Mouse (Mus musculus) C2C12 (cell line): ENCODE measurements around the gene Kcne2. TPM values are rescaled to one million over a fixed set of nuclear protein-coding genes. Genes with fewer than 3 reads are reported as not detected.

Source experiments
- H3K27me3 ChIP-seq: one replicate; pipeline ENCODE4 v1.6.1; 2011; ENCODE audit not compliant: control insufficient read depth, insufficient read depth, insufficient read length
- H3K36me3 ChIP-seq: one replicate; pipeline ENCODE4 v1.6.1; 2011; ENCODE audit not compliant: control insufficient read depth, insufficient read depth
- H3K4me3 ChIP-seq: one replicate; pipeline ENCODE4 v1.5.1; 2011; ENCODE audit warnings: mild to moderate bottlenecking, control low read depth; ENCODE audit not compliant: poor library complexity, insufficient read depth, severe bottlenecking
- H3K79me2 ChIP-seq: one replicate; pipeline ENCODE4 v1.6.1; 2011; ENCODE audit not compliant: control insufficient read depth, insufficient read depth
- H3K79me3 ChIP-seq: one replicate; pipeline ENCODE4 v1.6.1; 2011; ENCODE audit warnings: low read depth, control low read depth
- H3ac ChIP-seq: one replicate; pipeline ENCODE3; 2011; ENCODE audit warnings: low read depth; ENCODE audit not compliant: control insufficient read depth, insufficient read length
- CEBPB ChIP-seq: IDR thresholded peaks from one replicate; pipeline ENCODE4 v1.6.1; 2011; ENCODE audit warnings: low read depth, mild to moderate bottlenecking, control low read depth, moderate library complexity
- CTCF ChIP-seq: IDR thresholded peaks from one replicate; pipeline ENCODE4 v1.5.1; 2011; ENCODE audit not compliant: control insufficient read depth, insufficient read depth, insufficient read length
- FOSL1 ChIP-seq: IDR thresholded peaks from one replicate; pipeline ENCODE4 v1.8.0; 2011; ENCODE audit warnings: mild to moderate bottlenecking, low read length; ENCODE audit not compliant: poor library complexity, insufficient read depth, severe bottlenecking
- MAX ChIP-seq: IDR thresholded peaks from one replicate; pipeline ENCODE4 v1.6.1; 2011; ENCODE audit warnings: mild to moderate bottlenecking, control low read depth
- MYOD1 ChIP-seq: IDR thresholded peaks from one replicate; pipeline ENCODE4 v1.6.1; 2011; ENCODE audit warnings: low read depth; ENCODE audit not compliant: control insufficient read depth, insufficient read length
- MYOG ChIP-seq: IDR thresholded peaks from one replicate; pipeline ENCODE4 v1.6.1; 2011; ENCODE audit not compliant: control insufficient read depth, insufficient read length; ENCODE audit errors: extremely low read depth
- USF1 ChIP-seq: IDR thresholded peaks from one replicate; pipeline ENCODE4 v1.6.1; 2011; ENCODE audit warnings: low read depth, mild to moderate bottlenecking, control low read depth, moderate library complexity
- polyA plus RNA-seq: library from polyadenylated mRNA; unstranded; fragments of >200 nt; fragmentation: generic; extraction: Trizol; gene quantifications from one replicate; pipeline ENCODE4 v1.2.1, GENCODE M21; 2012; ENCODE audit warnings: missing spikeins

The Kcne2 gene
- polyA plus RNA-seq, 1 experiment: not detected

DNA sequence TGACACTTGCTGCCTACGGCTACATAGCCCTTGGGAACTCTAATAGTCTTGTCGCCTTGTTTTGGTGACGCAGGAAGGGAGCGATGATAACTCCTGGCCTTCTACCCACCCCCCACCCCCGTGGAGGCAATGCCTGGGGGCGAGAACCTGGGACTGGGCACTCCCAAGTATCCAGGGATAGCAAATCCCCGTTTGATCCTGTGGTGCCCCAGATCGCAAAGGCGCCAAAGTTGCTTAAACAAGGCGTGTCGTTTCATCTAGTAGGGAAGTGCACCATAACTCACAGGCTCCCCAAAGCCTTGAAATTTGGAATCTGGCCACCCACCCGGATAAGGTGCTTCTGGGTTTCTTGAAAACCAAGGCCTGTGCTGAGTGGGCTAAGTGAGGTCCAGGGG lies 9.2 kb downstream of the Kcne2 start:
- no peaks in the 10 kb centered on the region for H3K79me3 ChIP-seq
- TF ChIP-seq MAX: no peak
- TF ChIP-seq MYOG: no peak
- TF ChIP-seq USF1: no peak
- no peak for TF ChIP-seq FOSL1
- no peak for TF ChIP-seq MYOD1
- no peak for TF ChIP-seq CTCF
- no peak for TF ChIP-seq CEBPB

DNA sequence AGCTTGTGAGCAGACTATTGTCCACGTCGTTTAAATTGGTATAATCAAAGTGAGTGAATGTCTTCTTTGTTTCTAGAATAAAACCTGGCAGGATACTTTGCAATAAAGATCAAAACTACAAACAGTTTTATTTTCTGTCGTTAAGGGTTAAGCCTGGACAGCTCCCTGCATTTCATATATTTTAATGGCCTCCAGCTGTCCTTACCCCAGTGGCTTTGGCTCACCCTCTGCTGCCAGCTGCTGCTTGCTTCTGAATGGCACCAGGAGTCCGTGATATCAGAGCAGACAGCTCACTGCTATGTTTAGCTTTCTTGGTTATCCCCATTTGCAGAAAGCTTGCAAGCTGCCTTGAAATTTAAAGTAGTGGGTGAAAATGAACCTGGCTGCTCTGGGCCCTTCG lies 9.8 kb downstream of the Kcne2 start:
- Histone ChIP-seq H3ac (peak overlapping the region; percentile 72), H3K36me3 (peaks cover 12% of the 10 kb centered on the region), H3K27me3 (no peaks in the 10 kb centered on the region), H3K79me3 (no peaks in the 10 kb centered on the region), H3K4me3 (peak overlapping the region; percentile 65), H3K79me2 (peaks cover 10% of the 10 kb centered on the region)
- TF ChIP-seq MYOD1 (peak; percentile 17), FOSL1 (no peak)

More for the DNA sequence above, 9.2 kb downstream of the Kcne2 start:
- H3K79me2 ChIP-seq: peaks cover 10% of the 10 kb centered on the region
- peak overlapping the region; percentile 65 for H3K4me3 ChIP-seq
- peaks cover 5% of the 10 kb centered on the region for H3K27me3 ChIP-seq
- H3ac ChIP-seq: peak overlapping the region; percentile 72
- peaks cover 7% of the 10 kb centered on the region for H3K36me3 ChIP-seq

DNA sequence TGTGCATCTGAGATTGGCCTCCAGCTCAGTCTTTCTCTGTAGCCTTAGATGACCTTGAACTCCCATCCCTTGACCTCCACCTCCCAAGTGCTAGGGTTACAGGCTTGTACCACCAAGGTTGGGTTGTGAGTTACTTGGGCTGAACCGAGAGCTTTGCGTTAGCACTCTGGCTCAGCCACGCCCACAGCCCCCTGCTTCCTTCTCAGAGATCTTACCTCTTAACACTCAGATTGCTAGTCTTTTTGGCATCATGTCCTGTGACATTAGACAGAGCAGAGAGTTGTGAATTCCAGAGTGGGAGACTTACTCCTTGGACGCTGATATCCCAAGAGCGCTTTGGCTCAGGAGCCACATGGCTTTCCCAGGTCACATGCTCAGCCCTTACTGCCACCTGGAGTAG lies 10.3 kb downstream of the Kcne2 start:
- no peak overlapping the region for H3K4me3 ChIP-seq
- H3K27me3 ChIP-seq: no peaks in the 10 kb centered on the region
- TF ChIP-seq MAX (no peak), CTCF (no peak), CEBPB (no peak), FOSL1 (no peak), USF1 (no peak), MYOD1 (no peak)
- H3ac ChIP-seq: no peak overlapping the region
- peaks cover 15% of the 10 kb centered on the region for H3K36me3 ChIP-seq
- no peaks in the 10 kb centered on the region for H3K79me3 ChIP-seq
- peaks cover 10% of the 10 kb centered on the region for H3K79me2 ChIP-seq

DNA sequence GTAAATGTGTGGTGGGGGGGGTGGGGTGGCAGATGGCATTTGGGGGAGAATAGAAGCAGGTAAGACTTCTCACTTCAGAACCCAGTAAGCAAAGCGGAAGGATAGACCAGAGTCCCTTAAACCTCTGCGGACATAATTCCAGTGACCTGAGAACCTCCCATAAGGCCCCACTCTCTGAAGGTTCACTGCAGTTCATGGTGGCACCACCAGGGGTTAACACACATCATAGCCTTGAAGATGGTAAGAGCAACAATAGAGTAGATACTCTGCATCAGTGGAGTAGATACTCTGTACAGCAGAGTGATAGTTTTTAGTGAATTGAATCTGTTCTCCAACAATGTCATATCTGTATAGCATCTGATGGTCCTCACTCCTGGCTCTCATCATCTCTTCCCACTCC lies 13.3 kb downstream of the Kcne2 start:
- Histone ChIP-seq H3K4me3 (no peak overlapping the region), H3K79me3 (no peaks in the 10 kb centered on the region), H3K36me3 (peaks cover 15% of the 10 kb centered on the region), H3K27me3 (no peaks in the 10 kb centered on the region), H3K79me2 (peaks cover 10% of the 10 kb centered on the region), H3ac (no peak overlapping the region)
- TF ChIP-seq MAX (no peak), FOSL1 (no peak), CTCF (no peak), MYOG (no peak), MYOD1 (no peak), CEBPB (no peak), USF1 (no peak)

DNA sequence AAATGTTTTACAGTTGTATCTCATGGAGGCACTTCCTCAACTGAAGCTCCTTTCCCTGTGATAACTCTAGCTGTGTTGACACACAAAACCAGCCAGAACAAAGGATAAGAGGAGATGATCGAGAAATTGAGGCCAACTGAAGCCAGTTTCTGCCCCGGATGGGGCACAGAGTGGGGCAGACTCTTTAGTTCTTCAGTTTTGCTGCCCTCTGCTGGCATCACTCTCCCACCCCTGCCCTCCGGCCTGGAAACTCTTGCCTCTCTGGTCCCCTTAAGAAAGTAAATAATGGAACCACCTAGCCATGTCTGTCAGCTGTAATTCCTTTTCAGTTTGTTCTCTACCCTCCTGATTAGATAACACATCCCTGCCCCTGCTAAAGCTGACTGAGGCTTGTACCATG lies 15.8 kb downstream of the Kcne2 start:
- TF ChIP-seq MYOD1: no peak
- TF ChIP-seq CTCF: no peak
- no peak for TF ChIP-seq FOSL1
- no peak for TF ChIP-seq USF1
- TF ChIP-seq CEBPB: no peak
- TF ChIP-seq MYOG: no peak
- no peak for TF ChIP-seq MAX
- Histone ChIP-seq H3K36me3 (peaks cover 15% of the 10 kb centered on the region), H3K4me3 (no peak overlapping the region), H3ac (no peak overlapping the region), H3K79me2 (peaks cover under 1% of the 10 kb centered on the region), H3K27me3 (no peaks in the 10 kb centered on the region), H3K79me3 (no peaks in the 10 kb centered on the region)

DNA sequence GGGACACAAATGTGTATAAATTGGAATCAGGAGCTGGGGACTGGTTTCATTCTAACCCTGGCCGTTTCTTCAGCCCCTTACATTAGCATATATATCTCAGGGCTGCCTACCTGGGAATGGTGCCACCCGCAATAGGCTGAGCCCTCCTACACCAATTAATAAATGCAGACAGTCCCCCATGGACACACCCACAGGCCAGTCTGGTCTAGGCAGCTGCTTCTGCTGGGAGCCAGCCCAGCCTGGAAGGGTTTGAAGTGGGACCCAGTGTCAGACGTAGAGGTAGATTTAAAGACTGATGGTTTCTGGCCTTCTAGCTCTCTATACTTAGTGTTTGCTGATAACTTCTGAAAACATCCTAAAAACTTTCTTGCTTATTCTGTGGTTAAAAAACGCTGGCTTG lies 16.9 kb downstream of the Kcne2 start:
- no peaks in the 10 kb centered on the region for H3K27me3 ChIP-seq

More for the DNA sequence above, 16.9 kb downstream of the Kcne2 start:
- Histone ChIP-seq H3K36me3 (peaks cover 15% of the 10 kb centered on the region), H3K4me3 (no peak overlapping the region), H3K79me3 (no peaks in the 10 kb centered on the region), H3K79me2 (no peaks in the 10 kb centered on the region), H3ac (no peak overlapping the region)
- TF ChIP-seq MAX (no peak), USF1 (no peak), CTCF (no peak)
